Mouse (Mus musculus): ENCODE results near the gene Adgrb2. TPM values are rescaled to one million over a fixed set of nuclear protein-coding genes. Genes with fewer than 3 reads are reported as not detected.

Adgrb2 gene
- total RNA-seq, 1 experiment: 19.5 TPM

DNA sequence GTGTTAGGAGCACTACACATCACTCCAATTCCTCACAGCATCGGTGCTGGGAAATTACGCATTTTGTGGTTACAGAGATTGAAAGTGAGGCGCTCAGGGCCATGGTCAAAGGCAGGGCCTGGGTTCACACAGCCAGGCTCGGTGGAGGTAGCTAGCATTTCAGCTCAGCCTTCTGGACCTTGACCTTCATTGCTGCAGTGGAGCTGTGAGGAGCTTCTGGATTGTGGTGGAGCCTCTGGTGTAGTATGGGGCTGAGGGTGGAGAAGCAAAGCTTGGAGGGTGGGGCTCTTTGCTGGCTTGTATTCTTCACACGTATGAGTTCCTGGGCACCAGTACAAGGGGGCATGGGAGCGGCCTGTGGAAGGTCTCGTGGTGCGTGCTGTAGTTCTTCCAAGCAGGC lies 38.3 kb downstream of the Adgrb2 start:
- Histone ChIP-seq H3K4me1 (ENCODE audit: control insufficient read depth in 2 of 2, insufficient read depth in 2 of 2, low read length in 2 of 2, poor library complexity in 1 of 2) (no peaks in the 10 kb centered on the region), H3K9ac (ENCODE audit: insufficient read depth, low read depth, low read length, poor library complexity, severe bottlenecking) (no peak overlapping the region), H3K36me3 (ENCODE audit: control insufficient read depth, insufficient read depth, low read length, poor library complexity, severe bottlenecking) (peaks cover 1% of the 10 kb centered on the region; the same call in 1 of the 2 replicates), H3K4me3 (ENCODE audit: insufficient read depth in 1 of 2, low read depth in 1 of 2, low read length in 2 of 2, poor library complexity in 1 of 2, severe bottlenecking in 1 of 2) (no peak overlapping the region), H3K27ac (ENCODE audit: insufficient read depth, low read depth, low read length, poor library complexity, severe bottlenecking) (no peak overlapping the region), H3K9me3 (ENCODE audit: control insufficient read depth, insufficient read depth, low read depth, low read length) (no peaks in the 10 kb centered on the region)
- TF ChIP-seq ZC3H11A (IDR thresholded peaks at IDR 0.05; ENCODE audit: borderline replicate concordance, low read depth, low read length) (no peak), CHD2 (IDR thresholded peaks at IDR 0.05; ENCODE audit: low read depth, low read length) (no peak)
- in situ Hi-C loops (cut with MboI; ENCODE audit: low sequenced_read_pairs in 2 of 2, unreplicated experiment in 2 of 2): no loop called here
- no peak for DNase-seq (ENCODE audit: low read depth, low spot score)

- Histone ChIP-seq H3K27ac (ENCODE audit: insufficient read depth, low read depth, low read length, poor library complexity, severe bottlenecking) (no peak overlapping the region), H3K36me3 (ENCODE audit: control insufficient read depth, insufficient read depth, low read length, poor library complexity, severe bottlenecking) (peaks cover under 1% of the 10 kb centered on the region; the same call in 1 of the 2 replicates), H3K9ac (ENCODE audit: insufficient read depth, low read depth, low read length, poor library complexity, severe bottlenecking) (no peak overlapping the region), H3K9me3 (ENCODE audit: control insufficient read depth, insufficient read depth, low read depth, low read length) (no peaks in the 10 kb centered on the region), H3K4me3 (ENCODE audit: insufficient read depth in 1 of 2, low read depth in 1 of 2, low read length in 2 of 2, poor library complexity in 1 of 2, severe bottlenecking in 1 of 2) (no peak overlapping the region), H3K4me1 (ENCODE audit: control insufficient read depth in 2 of 2, insufficient read depth in 2 of 2, low read length in 2 of 2, poor library complexity in 1 of 2) (no peaks in the 10 kb centered on the region)
- TF ChIP-seq CHD2 (IDR thresholded peaks at IDR 0.05; ENCODE audit: low read depth, low read length) (no peak), HCFC1 (IDR thresholded peaks at IDR 0.05; ENCODE audit: borderline replicate concordance, insufficient read depth, low read length) (no peak), MAFK (IDR thresholded peaks at IDR 0.05; ENCODE audit: insufficient read depth, low read depth, low read length) (no peak), ZNF384 (IDR thresholded peaks at IDR 0.05; ENCODE audit: low read depth, low read length) (no peak), ZC3H11A (IDR thresholded peaks at IDR 0.05; ENCODE audit: borderline replicate concordance, low read depth, low read length) (no peak)
- DNase-seq (ENCODE audit: low read depth, low spot score): no peak
- in situ Hi-C loops (cut with MboI; ENCODE audit: low sequenced_read_pairs in 2 of 2, unreplicated experiment in 2 of 2): no loop called here
These were observed 39.0 kb downstream of the Adgrb2 start for GRCm38 (mm10) chr4:130023511-130024231.

- Histone ChIP-seq H3K4me1 (ENCODE audit: control insufficient read depth in 2 of 2, insufficient read depth in 2 of 2, low read length in 2 of 2, poor library complexity in 1 of 2) (no peaks in the 10 kb centered on the region), H3K4me3 (ENCODE audit: insufficient read depth in 1 of 2, low read depth in 1 of 2, low read length in 2 of 2, poor library complexity in 1 of 2, severe bottlenecking in 1 of 2) (no peak overlapping the region), H3K9ac (ENCODE audit: insufficient read depth, low read depth, low read length, poor library complexity, severe bottlenecking) (no peak overlapping the region), H3K27ac (ENCODE audit: insufficient read depth, low read depth, low read length, poor library complexity, severe bottlenecking) (no peak overlapping the region), H3K36me3 (ENCODE audit: control insufficient read depth, insufficient read depth, low read length, poor library complexity, severe bottlenecking) (no peaks in the 10 kb centered on the region), H3K9me3 (ENCODE audit: control insufficient read depth, insufficient read depth, low read depth, low read length) (no peaks in the 10 kb centered on the region)
- in situ Hi-C loops (cut with MboI; ENCODE audit: low sequenced_read_pairs in 2 of 2, unreplicated experiment in 2 of 2): no loop called here
- TF ChIP-seq CHD2 (IDR thresholded peaks at IDR 0.05; ENCODE audit: low read depth, low read length) (no peak), MAFK (IDR thresholded peaks at IDR 0.05; ENCODE audit: insufficient read depth, low read depth, low read length) (no peak), ZC3H11A (IDR thresholded peaks at IDR 0.05; ENCODE audit: borderline replicate concordance, low read depth, low read length) (no peak), ZNF384 (IDR thresholded peaks at IDR 0.05; ENCODE audit: low read depth, low read length) (no peak), HCFC1 (IDR thresholded peaks at IDR 0.05; ENCODE audit: borderline replicate concordance, insufficient read depth, low read length) (no peak)
- no peak for DNase-seq (ENCODE audit: low read depth, low spot score)
These were observed 40.9 kb downstream of the Adgrb2 start for GRCm38 (mm10) chr4:130025544-130025943.

- Histone ChIP-seq H3K27ac (ENCODE audit: insufficient read depth, low read depth, low read length, poor library complexity, severe bottlenecking) (no peak overlapping the region), H3K36me3 (ENCODE audit: control insufficient read depth, insufficient read depth, low read length, poor library complexity, severe bottlenecking) (no peaks in the 10 kb centered on the region), H3K9me3 (ENCODE audit: control insufficient read depth, insufficient read depth, low read depth, low read length) (no peaks in the 10 kb centered on the region), H3K4me1 (ENCODE audit: control insufficient read depth in 2 of 2, insufficient read depth in 2 of 2, low read length in 2 of 2, poor library complexity in 1 of 2) (peaks cover 0 to 5% of the 10 kb centered on the region in 2 experiments; a peak in 1 of 4 replicates), H3K4me3 (ENCODE audit: insufficient read depth in 1 of 2, low read depth in 1 of 2, low read length in 2 of 2, poor library complexity in 1 of 2, severe bottlenecking in 1 of 2) (no peak overlapping the region), H3K9ac (ENCODE audit: insufficient read depth, low read depth, low read length, poor library complexity, severe bottlenecking) (no peak overlapping the region)
- TF ChIP-seq ZC3H11A (IDR thresholded peaks at IDR 0.05; ENCODE audit: borderline replicate concordance, low read depth, low read length) (no peak), MAFK (IDR thresholded peaks at IDR 0.05; ENCODE audit: insufficient read depth, low read depth, low read length) (no peak), CHD2 (IDR thresholded peaks at IDR 0.05; ENCODE audit: low read depth, low read length) (no peak), ZNF384 (IDR thresholded peaks at IDR 0.05; ENCODE audit: low read depth, low read length) (no peak), HCFC1 (IDR thresholded peaks at IDR 0.05; ENCODE audit: borderline replicate concordance, insufficient read depth, low read length) (no peak)
- no peak for DNase-seq (ENCODE audit: low read depth, low spot score)
- in situ Hi-C loops (cut with MboI; ENCODE audit: low sequenced_read_pairs in 2 of 2, unreplicated experiment in 2 of 2): no loop called here
These were observed 46.5 kb downstream of the Adgrb2 start for GRCm38 (mm10) chr4:130031146-130031545.
